Mouse (Mus musculus) forebrain, embryonic 14.5 days (tissue): ENCODE measurements around the gene Myadml2. TPM values are rescaled to one million over a fixed set of nuclear protein-coding genes. Genes with fewer than 3 reads are reported as not detected.
A peak's percentile ranks its signal among the peaks of the same experiment; 100 is the strongest.

Source experiments
- ATAC-seq: fragments of 200-750 bp; cut with Nextera tagmentation; 2 replicates; pipeline ENCODE4 v1.8.0; 2017; ENCODE audit warnings: mild to moderate bottlenecking, moderate library complexity
- DNase-seq: peaks from one replicate; pipeline ENCODE4 v3.0.0-alpha.2; 2015; ENCODE audit warnings: low spot score
- H3K27ac ChIP-seq: fragments of 300-500 bp; sonication (generic); 2 replicates; pipeline ENCODE4 v1.5.1; 2014; ENCODE audit warnings: low read depth, mild to moderate bottlenecking, control low read depth, low read length, moderate library complexity
- H3K27me3 ChIP-seq: fragments of 300-500 bp; sonication (generic); replicated peaks from 2 replicates; pipeline ENCODE4 v1.6.1; 2014; ENCODE audit warnings: low read length, control low read depth, mixed read lengths; ENCODE audit not compliant: control insufficient read depth, insufficient read depth
- H3K36me3 ChIP-seq: fragments of 300-500 bp; sonication (generic); 2 replicates; pipeline ENCODE4 v1.6.1; 2014; ENCODE audit warnings: low read length, control low read depth; ENCODE audit not compliant: control insufficient read depth, insufficient read depth
- H3K4me1 ChIP-seq: fragments of 300-500 bp; sonication (generic); 2 replicates; pipeline ENCODE4 v1.6.1; 2014; ENCODE audit warnings: antibody characterized with exemption, low read length, control low read depth; ENCODE audit not compliant: control insufficient read depth, insufficient read depth
- H3K4me2 ChIP-seq: fragments of 300-500 bp; sonication (generic); 2 replicates; pipeline ENCODE4 v1.6.1; 2014; ENCODE audit warnings: mild to moderate bottlenecking, control low read depth, low read length
- H3K4me3 ChIP-seq: fragments of 300-500 bp; sonication (generic); 2 replicates; pipeline ENCODE4 v1.5.1; 2014; ENCODE audit warnings: low read depth, low read length, control low read depth
- H3K9ac ChIP-seq: fragments of 300-500 bp; sonication (generic); 2 replicates; pipeline ENCODE4 v1.6.1; 2014; ENCODE audit warnings: mild to moderate bottlenecking, low read length, control low read depth, moderate library complexity
- H3K9me3 ChIP-seq: fragments of 300-500 bp; sonication (generic); replicated peaks from 2 replicates; pipeline ENCODE4 v1.6.1; 2016; ENCODE audit warnings: low read length, control low read depth, mixed read lengths; ENCODE audit not compliant: control insufficient read depth
- WGBS: fragments of 180-500 bp; shearing (Covaris S2); extraction: QIAGEN DNeasy Blood & Tissue Kit; methylation state at CpG from one replicate; pipeline ENCODE4 v1.1.7; 2014; 5-methylcytosine and 5-hydroxymethylcytosine counted together
- polyA plus RNA-seq: library from polyadenylated mRNA; unstranded; fragments of >200 nt; fragmentation: Nextera tagmentation; extraction: Ambion mirVana; gene quantifications from 2 replicates; pipeline ENCODE4 v1.2.1, GENCODE M21; 2014

The Myadml2 gene
- polyA plus RNA-seq, 1 experiment from 2014 or later: 0.38 TPM

- Histone ChIP-seq H3K27me3 (peaks cover 58% of the 10 kb centered on the region), H3K4me2 (no peak overlapping the region)
Observed at GRCm38 (mm10) chr11:120657301-120657700, 9.3 kb upstream of the Myadml2 start.

GRCm38 (mm10) chr11:120654741-120655140 lies 6.8 kb upstream of the Myadml2 start:
- no peak overlapping the region for H3K4me3 ChIP-seq
- H3K27ac ChIP-seq: no peak overlapping the region
- no peaks in the 10 kb centered on the region for H3K9me3 ChIP-seq
- 79% methylated on average over 3 of the region's 3 CpGs for WGBS
- ATAC-seq (no peak), DNase-seq (no peak)
- H3K9ac ChIP-seq: no peak overlapping the region
- H3K36me3 ChIP-seq: no peaks in the 10 kb centered on the region
- H3K27me3 ChIP-seq: peaks cover 32% of the 10 kb centered on the region
- no peaks in the 10 kb centered on the region for H3K4me1 ChIP-seq
- no peak overlapping the region for H3K4me2 ChIP-seq

More at GRCm38 (mm10) chr11:120657301-120657700, 9.3 kb upstream of the Myadml2 start:
- no peaks in the 10 kb centered on the region for H3K4me1 ChIP-seq
- H3K36me3 ChIP-seq: no peaks in the 10 kb centered on the region
- H3K4me3 ChIP-seq: no peak overlapping the region
- no peak overlapping the region for H3K27ac ChIP-seq
- no peak for DNase-seq
- 93% methylated on average over 4 of the region's 4 CpGs for WGBS
- no peak for ATAC-seq
- H3K9ac ChIP-seq: no peak overlapping the region
- no peaks in the 10 kb centered on the region for H3K9me3 ChIP-seq

- Histone ChIP-seq H3K36me3 (no peaks in the 10 kb centered on the region), H3K4me1 (no peaks in the 10 kb centered on the region; the same call in 1 of the 2 replicates), H3K4me2 (no peak overlapping the region), H3K27ac (no peak overlapping the region), H3K4me3 (no peak overlapping the region), H3K9me3 (no peaks in the 10 kb centered on the region), H3K27me3 (peaks cover 11% of the 10 kb centered on the region; the same call in 1 of the 2 replicates), H3K9ac (no peak overlapping the region)
- no peak for DNase-seq
- no peak for ATAC-seq
- WGBS: 56% methylated on average over 3 of the region's 3 CpGs
Observed at GRCm38 (mm10) chr11:120651872-120652271, 3.9 kb upstream of the Myadml2 start.

GRCm38 (mm10) chr11:120647047-120647830 lies 719 bp downstream of the Myadml2 start:
- WGBS: 82% methylated on average over 35 of the region's 35 CpGs
- ATAC-seq (no peak), DNase-seq (no peak)
- no peaks in the 10 kb centered on the region for H3K36me3 ChIP-seq
- no peak overlapping the region for H3K9ac ChIP-seq
- H3K4me1 ChIP-seq: peaks cover 8% of the 10 kb centered on the region
- peaks cover 8% of the 10 kb centered on the region; the same call in 1 of the 2 replicates for H3K27me3 ChIP-seq
- H3K27ac ChIP-seq: no peak overlapping the region
- H3K4me3 ChIP-seq: no peak overlapping the region
- no peaks in the 10 kb centered on the region for H3K9me3 ChIP-seq
- H3K4me2 ChIP-seq: no peak overlapping the region

GRCm38 (mm10) chr11:120643601-120643987 lies 4.4 kb downstream of the Myadml2 start, which contains the start of gene Pycr1:
Gene Pycr1 (minus strand): TSS chr11:120643769.
- no peaks in the 10 kb centered on the region for H3K36me3 ChIP-seq
- ATAC-seq (peak; percentile 100), DNase-seq (peak; percentile 97)
- WGBS: under 1% methylated on average over 15 of the region's 15 CpGs
- H3K27ac ChIP-seq: no peak within 1 kb of the TSS
- H3K27me3 ChIP-seq: peaks cover 8% of the 10 kb centered on the region; the same call in 1 of the 2 replicates
- H3K9me3 ChIP-seq: no peaks in the 10 kb centered on the region
- peak within 1 kb of the TSS; percentile 83 for H3K4me2 ChIP-seq
- peaks cover 8% of the 10 kb centered on the region for H3K4me1 ChIP-seq
- peak within 1 kb of the TSS; percentile 46 for H3K4me3 ChIP-seq
- peak within 1 kb of the TSS; percentile 66 for H3K9ac ChIP-seq

- peak overlapping the region; percentile 66 for H3K9ac ChIP-seq
- H3K27ac ChIP-seq: no peak overlapping the region
- H3K4me3 ChIP-seq: peak overlapping the region; percentile 46
- ATAC-seq (peak; percentile 65), DNase-seq (no peak)
- no peaks in the 10 kb centered on the region for H3K9me3 ChIP-seq
- peak overlapping the region; percentile 83 for H3K4me2 ChIP-seq
- H3K27me3 ChIP-seq: peaks cover 7% of the 10 kb centered on the region; the same call in 1 of the 2 replicates
- 3% methylated on average over 18 of the region's 18 CpGs for WGBS
- H3K36me3 ChIP-seq: no peaks in the 10 kb centered on the region
- peaks cover 8% of the 10 kb centered on the region for H3K4me1 ChIP-seq
Observed at GRCm38 (mm10) chr11:120642939-120643600, 4.9 kb downstream of the Myadml2 start.

GRCm38 (mm10) chr11:120641869-120642268 lies 6.1 kb downstream of the Myadml2 start:
- no peak overlapping the region for H3K4me2 ChIP-seq
- 89% methylated on average over 8 of the region's 8 CpGs for WGBS

GRCm38 (mm10) chr11:120641255-120641654 lies 6.7 kb downstream of the Myadml2 start:
- Histone ChIP-seq H3K27ac (no peak overlapping the region), H3K9ac (no peak overlapping the region), H3K9me3 (no peaks in the 10 kb centered on the region), H3K4me3 (no peak overlapping the region), H3K36me3 (no peaks in the 10 kb centered on the region), H3K4me1 (peaks cover 8% of the 10 kb centered on the region), H3K4me2 (no peak overlapping the region), H3K27me3 (no peaks in the 10 kb centered on the region)
- ATAC-seq (no peak), DNase-seq (no peak)
- 63% methylated on average over 9 of the region's 9 CpGs for WGBS

More at GRCm38 (mm10) chr11:120641869-120642268, 6.1 kb downstream of the Myadml2 start:
- DNase-seq (no peak), ATAC-seq (no peak)
- no peak overlapping the region for H3K4me3 ChIP-seq
- no peak overlapping the region for H3K9ac ChIP-seq
- H3K36me3 ChIP-seq: no peaks in the 10 kb centered on the region
- H3K4me1 ChIP-seq: peaks cover 8% of the 10 kb centered on the region
- no peaks in the 10 kb centered on the region for H3K9me3 ChIP-seq
- no peaks in the 10 kb centered on the region for H3K27me3 ChIP-seq
- no peak overlapping the region for H3K27ac ChIP-seq

GRCm38 (mm10) chr11:120634810-120635209 lies 13.1 kb downstream of the Myadml2 start:
- Histone ChIP-seq H3K4me3 (no peak overlapping the region), H3K27me3 (no peaks in the 10 kb centered on the region), H3K36me3 (no peaks in the 10 kb centered on the region), H3K27ac (no peak overlapping the region), H3K9me3 (no peaks in the 10 kb centered on the region), H3K9ac (no peak overlapping the region), H3K4me1 (peaks cover 14% of the 10 kb centered on the region), H3K4me2 (no peak overlapping the region)
- WGBS: 76% methylated on average over 5 of the region's 5 CpGs
- DNase-seq (no peak), ATAC-seq (no peak)
